ENCODE assay signal across 10 mouse cellular contexts in genomic region chr9:98600094-98600493, GRCm38 (mm10). TPM values are rescaled to one million over a fixed set of nuclear protein-coding genes. Genes with fewer than 3 reads are reported as not detected.
DNase-seq lines count a peak whose midpoint lies in the region; ATAC-seq lines count a peak whose summit lies in the region.
"Had no signal": no experiment of that assay in that cellular context is flagged by ENCODE, and none has a peak within 500 bp of the region (broad histone marks: within the 10 kb centered on the region; RNA-seq: fewer than 3 reads in every experiment).

No protein-coding gene starts in this region.

- H3K36me3 ChIP-seq in heart, embryonic 16.5 days (ENCODE audit: control insufficient read depth, insufficient read depth), result peaks cover 16% of the 10 kb centered on the region
- no peaks in the 10 kb centered on the region for H3K36me3 ChIP-seq in hindbrain, embryonic 11.5 days (ENCODE audit: control insufficient read depth, insufficient read depth, low read length)
- H3K36me3 ChIP-seq in midbrain, embryonic 12.5 days, result peaks cover 30% of the 10 kb centered on the region

- no peak overlapping the region for H3K4me3 ChIP-seq in heart, embryonic 16.5 days (ENCODE audit: low read length)
- no peak overlapping the region for H3K4me3 ChIP-seq in hindbrain, embryonic 11.5 days (ENCODE audit: low read depth, low read length)
- H3K4me3 ChIP-seq in midbrain, embryonic 12.5 days, result no peak overlapping the region; the same call in 1 of the 2 replicates

- intact Hi-C loops in heart, postnatal 36 days (cut with DNase I), result loop anchor here (2.0 kb wide), 1 partner anchor 33 kb away; no protein-coding TSS in a partner anchor

- peaks cover 8% of the 10 kb centered on the region for H3K4me1 ChIP-seq in heart, embryonic 16.5 days (ENCODE audit: control insufficient read depth, insufficient read depth, low read length)
- no peaks in the 10 kb centered on the region for H3K4me1 ChIP-seq in hindbrain, embryonic 11.5 days (replicated peaks; ENCODE audit: control insufficient read depth, insufficient read depth, low read length)
- H3K4me1 ChIP-seq in midbrain, embryonic 12.5 days, result peaks cover 12% of the 10 kb centered on the region

- peak overlapping the region; percentile 72; the same call in 1 of the 2 replicates for H3K4me2 ChIP-seq in heart, embryonic 16.5 days (ENCODE audit: low read depth, low read length)
- peak overlapping the region; percentile 90; the same call in 1 of the 2 replicates for H3K4me2 ChIP-seq in hindbrain, embryonic 11.5 days (replicated peaks; ENCODE audit: low read depth, low read length)
- peak overlapping the region; percentile 96 for H3K4me2 ChIP-seq in midbrain, embryonic 12.5 days (replicated peaks)

- no peak overlapping the region for H3K9ac ChIP-seq in heart, embryonic 16.5 days (ENCODE audit: low read length)
- no peak overlapping the region for H3K9ac ChIP-seq in hindbrain, embryonic 11.5 days (ENCODE audit: low read depth, low read length)
- no peak overlapping the region for H3K9ac ChIP-seq in midbrain, embryonic 12.5 days (replicated peaks)

- 79% methylated on average over 6 of the region's 6 CpGs for WGBS in heart, embryonic 16.5 days
- WGBS in hindbrain, embryonic 11.5 days, result 97% methylated on average over 6 of the region's 6 CpGs
- WGBS in midbrain, embryonic 12.5 days, result 94% methylated on average over 6 of the region's 6 CpGs

- no peaks in the 10 kb centered on the region for H3K9me3 ChIP-seq in heart, embryonic 16.5 days (replicated peaks; ENCODE audit: control insufficient read depth, low read length)
- H3K9me3 ChIP-seq in hindbrain, embryonic 11.5 days (ENCODE audit: control insufficient read depth, low read length), result no peaks in the 10 kb centered on the region
- H3K9me3 ChIP-seq in midbrain, embryonic 12.5 days, result no peaks in the 10 kb centered on the region

- H3K27me3 ChIP-seq in heart, embryonic 16.5 days (ENCODE audit: control insufficient read depth, insufficient read depth, low read length), result no peaks in the 10 kb centered on the region
- H3K27me3 ChIP-seq in hindbrain, embryonic 11.5 days (ENCODE audit: control insufficient read depth, insufficient read depth, low read length), result no peaks in the 10 kb centered on the region
- no peaks in the 10 kb centered on the region for H3K27me3 ChIP-seq in midbrain, embryonic 12.5 days

- no peak overlapping the region for H3K27ac ChIP-seq in heart, embryonic 16.5 days (ENCODE audit: low read length)
- H3K27ac ChIP-seq in hindbrain, embryonic 11.5 days (ENCODE audit: low read depth, low read length), result no peak overlapping the region
- no peak overlapping the region for H3K27ac ChIP-seq in midbrain, embryonic 12.5 days (replicated peaks)

- no peak for ATAC-seq in heart, embryonic 16.5 days (replicated peaks; ENCODE audit: extremely low read depth, insufficient read depth, low FRiP score)
- no peak for ATAC-seq in hindbrain, embryonic 11.5 days (ENCODE audit: low FRiP score)
- no peak for ATAC-seq in midbrain, embryonic 12.5 days (ENCODE audit: low FRiP score, low read depth)

- no peak for DNase-seq in heart, postnatal 36 days
- peak; percentile 59 for DNase-seq in adrenal gland, adult 2 months
- DNase-seq in hindbrain, embryonic 11.5 days (ENCODE audit: low spot score), result no peak
- no peak for DNase-seq in urinary bladder, adult 2 months (ENCODE audit: low spot score)
- DNase-seq in embryo, embryonic 11 days, result no peak
- no peak for DNase-seq in right cerebral cortex, postnatal 25 days
- DNase-seq: cerebellum, adult 18-20 months; thymus, postnatal 36 days had no signal

RNA-seq across cellular contexts. Expression of gene Mrps22, which starts 1.4 kb away (rescaled TPM):
- 60.4 and 66.7 TPM in 2 replicates for polyA plus RNA-seq in heart, embryonic 16.5 days (2015; fragmentation: Nextera tagmentation; extraction: Ambion mirVana)
- total RNA-seq in heart, postnatal 36 days (2021), result 10 to 100 TPM; 31.5 to 34.5 TPM
- total RNA-seq in adrenal gland, adult 2 months (2021), result 10 to 100 TPM; 56.5 to 66.4 TPM
- 49.0 and 58.4 TPM in 2 replicates for polyA plus RNA-seq in adrenal gland, adult 2 months (2012; rRNA removed)
- 74.6 and 76.8 TPM in 2 replicates for polyA plus RNA-seq in hindbrain, embryonic 11.5 days (2014; fragmentation: Nextera tagmentation; extraction: Ambion mirVana)
- polyA plus RNA-seq in midbrain, embryonic 12.5 days (2016; fragmentation: Nextera tagmentation; extraction: Ambion mirVana), result 62.5 and 64.8 TPM in 2 replicates
- 20.7 and 25.4 TPM in 2 replicates for polyA plus RNA-seq in urinary bladder, adult 2 months (2012; rRNA removed)

RNA-seq across cellular contexts. Expression of gene Copb2, which starts 36.6 kb away (rescaled TPM):
- polyA plus RNA-seq in heart, embryonic 16.5 days (2015; fragmentation: Nextera tagmentation; extraction: Ambion mirVana), result 117 and 120 TPM in 2 replicates
- 100 to 1,000 TPM; 106 to 107 TPM for total RNA-seq in heart, postnatal 36 days (2021)
- 100 to 1,000 TPM; 124 to 134 TPM for total RNA-seq in adrenal gland, adult 2 months (2021)
- polyA plus RNA-seq in adrenal gland, adult 2 months (2012; rRNA removed), result 8.0 and 8.2 TPM in 2 replicates
- polyA plus RNA-seq in hindbrain, embryonic 11.5 days (2014; fragmentation: Nextera tagmentation; extraction: Ambion mirVana), result 169 and 201 TPM in 2 replicates
- polyA plus RNA-seq in midbrain, embryonic 12.5 days (2016; fragmentation: Nextera tagmentation; extraction: Ambion mirVana), result 155 and 165 TPM in 2 replicates
- 93.5 and 98.6 TPM in 2 replicates for polyA plus RNA-seq in urinary bladder, adult 2 months (2012; rRNA removed)

Comparison
In these comparisons a context has a peak if more than half of its experiments do, and no peak if none do; other contexts are left out.
1. RNA of gene Copb2, which starts 36.6 kb away (polyA plus RNA-seq): 169 to 201 TPM in hindbrain, embryonic 11.5 days, 155 to 165 TPM in midbrain, embryonic 12.5 days, 117 to 120 TPM in heart, embryonic 16.5 days and 93.5 to 98.6 TPM in urinary bladder, adult 2 months; 8.0 to 8.2 TPM in adrenal gland, adult 2 months; every median in the first group is over 10 times any median in the second.
2. Peak in every context shown above with its lines, with median percentiles within 50 percentile points of each other: H3K4me2 ChIP-seq.